Mouse (Mus musculus) heart, postnatal 14 days (tissue): Measurements from ENCODE around the gene Gm2888. TPM values are rescaled to one million over a fixed set of nuclear protein-coding genes. Genes with fewer than 3 reads are reported as not detected.
A peak's percentile ranks its signal among the peaks of the same experiment; 100 is the strongest.
"Not testable (repeated sequence)": the region's sequence is repeated elsewhere in the genome, so short reads cannot be mapped to it uniquely, and the experiment has no call there.

ENCODE experiments used
- DNase-seq, 2 experiments: peaks; one replicate each; pipeline ENCODE4 v3.0.0; 2021 to 2022
- intact Hi-C: fragments of 180-260 bp; cut with DNase I; formaldehyde crosslinking; loops from one replicate; pipeline ENCODE4 v1.15.1; 2025
- long read RNA-seq, 2 experiments: library from polyadenylated mRNA; stranded (forward); transcript quantifications; one replicate each; pipeline ENCODE4 v2.0.0; 2021
- total RNA-seq, 2 experiments: library from RNA; stranded (reverse); gene quantifications; 2 replicates each; pipeline ENCODE4 v1.2.3; 2021

Gm2888 gene
- total RNA-seq: not detected
- long read RNA-seq, experiment 1: 0 reads
- long read RNA-seq, experiment 2: 0 reads

DNA sequence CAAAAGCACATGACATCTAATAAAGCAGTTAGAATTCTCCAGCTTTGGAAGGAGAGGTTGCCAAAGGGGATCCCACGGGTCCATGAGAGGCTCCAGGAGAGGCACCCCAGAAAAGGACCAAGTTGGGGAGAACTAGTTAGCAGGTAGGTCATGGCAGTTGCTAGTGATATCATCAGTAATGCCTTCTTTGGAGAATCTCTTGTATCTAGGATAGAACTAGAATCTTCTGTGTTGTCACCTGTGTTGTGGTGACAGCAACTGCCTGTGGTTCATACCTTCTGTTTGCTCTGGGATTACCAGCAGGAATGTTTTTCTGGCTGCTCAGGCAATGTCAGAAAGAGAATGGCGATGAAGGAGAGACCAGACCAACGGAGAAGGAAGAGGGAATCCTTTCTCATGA, at the start of gene Gm2888:
Gene Gm2888 (plus strand): TSS at position 301 of the 400 bp plus-strand sequence.
- intact Hi-C loops, DNase-seq: not testable (repeated sequence)

DNA sequence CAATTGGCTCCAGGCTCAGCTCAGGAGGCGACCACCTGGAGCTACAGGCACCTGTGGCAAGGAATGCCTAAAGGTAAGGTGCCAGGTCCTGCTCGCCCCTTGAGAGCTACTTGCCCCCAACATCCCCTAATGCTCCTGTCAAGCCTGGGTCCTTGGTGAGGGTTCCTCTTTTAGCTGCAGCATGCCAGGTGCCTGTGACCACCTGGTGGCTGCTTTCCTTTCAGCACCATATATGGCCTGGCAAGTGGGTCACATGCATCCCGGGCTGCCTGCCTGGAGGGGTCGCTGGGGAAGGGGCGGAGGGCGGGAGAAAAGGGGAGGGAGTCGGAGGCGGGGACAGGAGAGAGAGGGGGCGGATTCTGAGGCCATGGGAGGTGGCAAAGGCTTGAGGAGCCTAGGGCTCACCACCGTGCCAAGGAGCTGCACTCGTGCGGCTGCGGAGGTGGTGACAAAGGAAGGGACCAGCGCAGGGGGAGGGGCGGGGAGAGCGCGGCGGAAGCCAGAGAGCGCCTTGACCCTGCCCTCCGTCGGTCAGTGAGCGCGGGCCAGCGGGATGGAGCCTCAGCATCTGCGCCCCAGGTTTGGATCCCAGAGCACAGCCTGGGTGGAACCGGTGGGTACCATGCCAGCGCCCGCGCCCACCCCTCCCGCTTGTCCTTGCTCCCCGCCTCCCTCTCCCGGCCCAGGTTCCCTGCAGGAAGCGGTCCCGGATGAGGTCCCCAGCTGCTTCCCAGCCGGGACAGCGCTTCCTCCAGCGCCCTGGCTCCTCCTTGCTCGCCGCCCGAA, 19.1 kb downstream of the Gm2888 start, which contains the start of gene Gm2897:
Gene Gm2897 (plus strand): TSS at position 559 of the 786 bp plus-strand sequence.
- intact Hi-C loops: not testable (repeated sequence)
- peak; percentile 4 to 16 for DNase-seq

DNA sequence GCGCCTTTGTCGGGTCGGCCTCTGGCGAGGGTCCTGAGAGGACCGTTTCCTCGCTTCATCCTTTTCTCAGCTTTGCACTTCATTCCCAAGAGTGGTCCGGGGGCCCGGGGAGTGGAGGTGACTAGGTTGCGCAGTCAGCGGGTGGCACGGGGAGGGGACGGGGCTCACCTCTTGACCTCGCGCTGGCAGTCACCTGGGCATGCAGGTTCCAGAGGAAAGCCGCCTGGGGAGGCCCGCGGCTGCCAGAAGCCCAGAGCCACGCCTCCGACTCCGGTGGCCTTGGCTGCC, 19.7 kb downstream of the Gm2888 start:
- peak; percentile 12 to 16 for DNase-seq
- intact Hi-C loops: not testable (repeated sequence)

DNA sequence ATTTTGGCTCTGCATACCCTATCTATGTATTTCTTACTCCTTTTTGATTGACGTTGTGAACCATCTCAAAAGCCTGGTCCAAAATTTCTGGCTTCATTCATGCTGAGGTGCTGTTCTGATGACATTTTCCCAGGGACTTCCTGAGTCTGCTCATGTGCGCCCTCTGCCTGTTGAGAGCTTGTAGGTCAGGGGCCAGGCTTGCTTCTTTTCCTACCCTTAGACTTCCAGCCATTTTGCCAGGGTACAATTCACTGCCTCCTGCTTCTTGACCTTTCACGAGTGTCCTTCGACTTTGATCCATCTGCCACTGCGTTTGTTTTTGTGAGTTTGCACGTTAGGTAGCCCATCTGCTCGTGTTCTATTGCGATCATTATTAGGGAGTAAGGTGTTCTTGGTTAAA, 20.3 kb downstream of the Gm2888 start:
- intact Hi-C loops: not testable (repeated sequence)
- peak in 1 of 2 experiments; percentile 1 for DNase-seq

Other genes with a start within 250 kb of the Gm2888 start
- gene Gm2897, start 19.3 kb downstream of the Gm2888 start, total RNA-seq: under 1 TPM; 0.27 to 0.50 TPM
- not detected for gene Gm10340, start 104.0 kb downstream of the Gm2888 start, total RNA-seq
- not detected for gene Gm5795, start 158.3 kb downstream of the Gm2888 start, total RNA-seq
- gene D830030K20Rik, start 178.5 kb downstream of the Gm2888 start, total RNA-seq: 1 to 10 TPM; 3.0 to 4.2 TPM